Mouse (Mus musculus): ENCODE results near the gene Gsg1l2.
A peak's percentile ranks its signal among the peaks of the same experiment; 100 is the strongest.

Gsg1l2 gene

GRCm38 (mm10) chr11:67774379-67774778, at the start of gene Gsg1l2:
TSS of gene Gsg1l2 (plus strand) at chr11:67774608.
- no peak for DNase-seq

GRCm38 (mm10) chr11:67727095-67727494, 47.3 kb upstream of the Gsg1l2 start:
- no peak for DNase-seq

GRCm38 (mm10) chr11:67728726-67729125, 45.7 kb upstream of the Gsg1l2 start:
- DNase-seq, result no peak

DNA sequence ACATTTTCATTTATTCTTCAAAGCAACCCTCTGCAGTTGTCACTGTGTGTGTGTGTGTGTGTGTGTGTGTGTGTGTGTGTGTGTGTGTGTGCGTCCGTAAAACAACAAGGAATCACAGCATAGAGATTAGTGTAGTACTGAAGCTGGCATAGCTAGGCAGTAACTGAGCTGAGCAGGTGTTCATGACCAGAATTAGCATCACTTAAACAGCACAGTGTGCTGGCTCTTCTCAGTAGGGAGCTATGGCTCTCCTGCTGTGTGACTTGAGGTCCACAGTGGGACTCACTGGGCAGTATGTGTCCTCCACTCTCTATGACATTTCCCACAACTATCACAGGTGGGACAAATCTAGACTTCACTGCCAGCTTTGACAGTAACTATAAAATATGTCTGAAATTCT, 43.4 kb upstream of the Gsg1l2 start:
- DNase-seq, result no peak

DNA sequence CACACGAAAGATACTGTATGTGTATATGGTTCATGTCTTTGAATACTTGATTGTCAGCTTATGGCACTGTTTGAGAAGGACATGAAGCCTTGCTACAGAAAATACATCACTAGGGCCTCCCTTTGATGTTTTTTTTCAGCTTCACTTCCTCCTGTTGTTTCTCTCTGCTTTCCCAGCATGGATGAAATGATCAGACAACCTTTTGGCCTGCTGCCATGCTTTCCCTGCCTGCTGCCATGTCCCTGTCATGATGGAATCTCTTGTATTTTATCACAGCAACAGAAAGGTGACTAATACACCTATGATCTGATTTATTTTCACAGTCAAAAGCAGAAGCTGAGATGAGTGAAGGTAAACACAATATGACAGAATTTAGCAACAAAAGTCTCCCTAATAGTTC, 40.7 kb upstream of the Gsg1l2 start:
- no peak for DNase-seq

GRCm38 (mm10) chr11:67734597-67734996, 39.8 kb upstream of the Gsg1l2 start:
- DNase-seq, result no peak

GRCm38 (mm10) chr11:67738345-67738744, 36.1 kb upstream of the Gsg1l2 start:
- DNase-seq, result no peak

DNA sequence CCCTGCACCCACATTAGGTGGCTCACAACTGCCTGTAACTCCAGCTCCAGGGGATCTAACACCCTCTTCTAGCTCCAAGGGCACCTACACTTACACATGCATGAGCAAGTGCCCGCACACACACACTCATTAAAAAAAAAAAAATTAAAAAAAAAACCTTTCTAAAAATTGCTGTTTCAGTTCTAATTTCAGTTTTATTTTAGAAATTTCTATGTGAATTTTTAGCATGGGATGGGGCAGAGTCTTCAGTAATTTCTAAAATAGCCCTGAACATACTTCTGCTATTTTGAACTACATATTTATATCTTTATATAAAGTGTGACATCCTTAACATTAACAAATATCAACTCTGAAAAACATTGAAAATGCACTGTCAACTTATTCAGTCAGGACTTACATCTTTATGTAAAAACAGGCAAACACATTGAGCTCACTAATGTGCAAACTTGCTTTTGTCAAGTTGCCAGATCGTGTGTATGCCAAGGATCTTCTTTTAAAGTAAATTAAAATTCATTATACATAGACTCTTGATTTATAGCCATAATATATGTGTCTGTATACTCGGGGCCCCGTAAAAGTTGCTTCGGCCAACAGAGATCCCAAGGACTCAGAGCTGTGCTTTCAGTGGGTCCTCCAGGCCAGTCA, 35.4 kb upstream of the Gsg1l2 start:
- DNase-seq, result no peak

DNA sequence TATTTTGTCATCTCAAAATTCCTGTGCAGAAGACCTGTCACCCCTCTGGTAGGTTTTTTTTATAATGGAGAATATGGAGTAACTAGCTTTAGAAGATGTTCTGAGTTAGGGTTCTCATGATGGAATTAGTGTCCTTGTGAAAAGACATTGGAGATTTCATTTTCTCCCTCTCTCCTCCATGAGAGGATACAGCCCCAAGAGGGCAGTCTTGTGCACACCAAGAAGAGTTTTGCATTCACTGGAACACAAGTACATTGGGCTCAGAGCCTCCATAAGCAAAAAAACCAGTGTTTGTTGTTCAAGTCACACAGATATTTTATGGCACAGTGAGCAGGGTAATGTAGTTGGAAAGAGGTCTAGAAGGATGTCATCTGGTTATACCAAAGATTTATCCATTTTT, 32.8 kb upstream of the Gsg1l2 start:
- no peak for DNase-seq

DNA sequence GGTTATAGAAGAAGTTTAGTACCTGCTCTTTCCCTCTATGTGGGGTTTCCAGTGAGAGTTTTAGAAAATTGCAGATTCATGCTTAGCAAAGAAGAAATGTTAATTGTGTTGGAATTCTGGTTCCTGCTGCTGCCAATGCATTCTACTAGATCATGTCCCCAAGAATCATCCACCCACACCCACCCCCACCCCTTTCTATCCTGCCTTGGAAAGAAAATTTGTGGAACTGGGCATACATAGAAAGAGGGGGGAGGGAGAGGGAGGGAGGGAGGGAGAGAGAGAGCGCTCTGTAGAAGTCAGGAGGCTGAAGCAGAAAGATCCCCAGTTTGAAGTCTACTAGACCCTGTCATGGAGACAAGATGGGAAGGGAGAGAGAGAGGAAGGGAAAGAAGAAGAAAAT, 18.1 kb upstream of the Gsg1l2 start:
- DNase-seq, result no peak

- DNase-seq, result no peak
Measured at GRCm38 (mm10) chr11:67757373-67758167, 16.8 kb upstream of the Gsg1l2 start.

GRCm38 (mm10) chr11:67771053-67771452, 3.4 kb upstream of the Gsg1l2 start, which contains the start of gene Glp2r:
TSS of gene Glp2r (minus strand) at chr11:67771153.
- no peak for DNase-seq

- no peak for DNase-seq
Measured at GRCm38 (mm10) chr11:67771691-67772090, 2.7 kb upstream of the Gsg1l2 start.

DNA sequence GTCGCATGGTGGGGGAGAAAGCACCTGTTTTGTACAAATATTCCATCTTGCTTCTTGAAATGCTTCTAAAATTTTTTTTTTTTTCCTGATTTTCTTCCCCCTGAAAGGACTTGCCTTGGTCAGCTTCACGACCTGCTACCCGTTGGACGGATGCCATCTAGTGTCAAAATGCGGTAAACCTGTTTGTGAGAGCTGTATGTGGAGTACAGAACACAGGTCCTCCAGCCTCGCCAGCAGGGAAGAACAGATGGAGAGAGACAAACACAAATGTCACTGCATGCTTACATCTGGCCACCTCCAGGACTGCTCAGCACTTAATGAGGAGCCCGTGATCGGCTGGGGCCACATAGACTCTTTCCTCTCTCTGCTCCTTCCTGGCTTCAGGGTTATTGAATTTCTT, 1.8 kb upstream of the Gsg1l2 start:
- peak; percentile 45 to 67 for DNase-seq

- no peak for DNase-seq
Measured at GRCm38 (mm10) chr11:67790182-67790581, 15.8 kb downstream of the Gsg1l2 start.

DNA sequence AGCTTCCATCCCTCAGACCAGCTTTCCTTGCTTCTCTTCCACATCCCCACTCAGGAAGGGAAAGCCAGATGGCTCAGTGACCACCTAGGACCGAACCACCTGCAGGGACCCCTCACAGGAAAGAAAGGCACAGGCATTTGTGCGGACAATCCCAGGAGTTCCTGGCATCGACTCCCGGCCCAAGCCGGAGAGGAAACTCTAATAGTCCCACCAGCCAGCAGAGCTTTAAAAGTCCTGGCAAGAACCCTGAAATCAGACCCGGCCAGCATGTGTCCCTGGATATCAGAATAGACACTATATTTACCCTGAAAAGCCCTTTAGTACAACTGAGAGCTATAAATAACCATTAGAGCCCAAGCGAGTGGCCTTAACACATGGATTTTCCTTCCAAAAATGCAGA, 23.5 kb downstream of the Gsg1l2 start, which contains the start of gene Dhrs7c:
Dhrs7c (plus strand) TSS at position 257 of the 400 bp plus-strand sequence.
- no peak for DNase-seq

DNA sequence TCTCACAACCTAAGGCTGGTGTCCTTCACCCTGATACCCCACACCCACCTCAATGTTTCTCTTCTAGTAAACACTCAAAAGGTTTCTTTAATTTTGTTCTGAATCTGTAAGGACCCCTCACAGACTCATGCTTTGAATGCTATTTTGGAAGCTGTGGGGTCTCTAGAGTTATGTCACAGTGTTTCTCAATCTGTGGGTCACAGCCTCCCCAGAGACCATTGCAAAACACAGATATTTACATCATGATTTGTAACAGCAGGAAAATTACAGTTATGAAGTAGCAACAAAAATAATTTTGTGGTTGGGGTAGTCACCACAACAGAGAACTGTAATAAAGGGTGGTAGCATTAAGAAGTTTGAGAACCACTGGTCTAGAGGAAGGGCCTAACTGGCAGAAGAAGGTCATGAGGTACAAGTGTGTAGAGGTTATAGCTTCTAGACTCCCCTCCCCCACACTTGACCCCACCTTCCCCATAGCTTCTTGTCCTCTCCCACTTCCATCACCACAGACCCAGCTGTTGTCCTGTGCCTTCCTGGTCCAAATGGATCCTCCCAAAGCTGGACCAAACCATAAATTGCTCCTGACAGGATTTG, 25.8 kb downstream of the Gsg1l2 start:
- no peak for DNase-seq

DNA sequence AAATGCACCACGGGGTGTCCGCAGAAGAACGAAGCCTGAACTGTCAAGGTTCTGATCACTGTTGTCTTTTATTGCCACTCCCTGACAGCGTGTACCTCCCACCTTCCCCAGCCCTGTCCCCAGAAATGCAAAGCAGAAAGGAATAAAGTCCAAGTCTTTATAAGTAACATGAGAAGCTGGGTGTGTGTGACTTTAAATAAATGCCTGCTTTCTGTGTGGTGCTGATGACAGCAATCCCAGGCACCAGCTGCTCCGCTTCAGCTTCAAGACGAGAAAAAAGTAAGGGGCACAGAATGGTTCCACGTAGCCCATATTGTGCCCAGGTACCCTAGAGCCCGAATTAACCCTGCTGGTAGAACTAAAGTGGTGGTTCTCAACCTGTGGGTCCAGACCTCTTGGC, 26.8 kb downstream of the Gsg1l2 start:
- DNase-seq, result no peak

DNA sequence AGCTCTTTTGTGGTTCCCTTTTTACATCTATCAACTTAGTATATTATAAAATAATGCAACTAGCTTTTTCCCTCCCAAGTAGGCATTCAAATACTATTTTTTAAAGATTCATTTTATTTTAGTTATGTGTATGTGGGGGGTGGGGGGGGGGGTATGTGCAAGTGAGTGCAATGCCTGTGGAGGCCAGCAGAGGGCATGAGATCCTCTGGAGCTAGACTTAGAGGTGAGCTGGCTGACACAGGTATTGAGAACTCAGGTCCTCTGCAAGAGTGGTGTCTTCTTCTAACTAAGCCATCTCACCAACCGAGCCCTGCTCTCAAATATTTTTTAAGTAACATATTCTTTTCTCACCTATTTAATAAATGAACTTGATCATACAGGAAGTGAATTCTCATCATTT, 31.1 kb downstream of the Gsg1l2 start:
- no peak for DNase-seq

DNA sequence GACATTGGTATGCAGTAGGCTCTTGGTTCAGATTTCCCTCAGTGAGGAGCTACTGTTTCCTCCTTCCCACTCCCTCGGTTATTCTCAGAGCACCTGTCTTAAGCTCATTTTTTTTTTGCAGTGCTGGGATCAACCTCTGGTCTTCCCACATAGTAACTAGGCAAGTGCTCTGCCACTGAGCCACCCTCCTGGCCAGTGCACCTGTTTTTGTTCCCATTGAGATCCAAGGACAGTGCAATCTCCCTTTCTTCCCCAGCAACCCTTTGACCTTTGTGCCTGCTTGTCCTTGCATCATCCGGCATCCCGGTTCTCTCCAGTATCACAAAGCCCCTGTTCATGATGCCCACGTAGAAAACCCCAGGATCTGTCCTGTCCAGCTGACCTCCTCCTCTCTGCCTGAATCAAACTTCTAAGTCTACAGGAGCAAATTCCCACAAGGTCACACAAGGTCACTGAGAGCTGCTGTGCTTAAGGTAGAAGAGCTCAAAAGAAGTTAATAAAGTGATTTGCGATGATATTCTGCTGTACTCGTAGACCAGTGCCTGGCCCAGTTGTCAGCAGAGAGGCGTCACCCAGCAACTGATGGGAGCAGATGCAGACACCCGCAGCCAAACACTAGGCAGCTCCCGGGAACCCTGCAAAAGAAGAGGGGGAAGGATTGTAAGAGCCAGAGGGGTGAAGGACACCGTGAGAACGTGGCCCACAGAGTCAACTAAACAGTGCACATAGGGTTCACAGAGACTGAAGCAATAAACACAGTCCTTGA, 32.6 kb downstream of the Gsg1l2 start:
- no peak for DNase-seq

GRCm38 (mm10) chr11:67808051-67808450, 33.6 kb downstream of the Gsg1l2 start:
- DNase-seq, result no peak

GRCm38 (mm10) chr11:67811535-67811934, 37.1 kb downstream of the Gsg1l2 start:
- peak in 1 of 2 experiments; percentile 9 for DNase-seq

DNA sequence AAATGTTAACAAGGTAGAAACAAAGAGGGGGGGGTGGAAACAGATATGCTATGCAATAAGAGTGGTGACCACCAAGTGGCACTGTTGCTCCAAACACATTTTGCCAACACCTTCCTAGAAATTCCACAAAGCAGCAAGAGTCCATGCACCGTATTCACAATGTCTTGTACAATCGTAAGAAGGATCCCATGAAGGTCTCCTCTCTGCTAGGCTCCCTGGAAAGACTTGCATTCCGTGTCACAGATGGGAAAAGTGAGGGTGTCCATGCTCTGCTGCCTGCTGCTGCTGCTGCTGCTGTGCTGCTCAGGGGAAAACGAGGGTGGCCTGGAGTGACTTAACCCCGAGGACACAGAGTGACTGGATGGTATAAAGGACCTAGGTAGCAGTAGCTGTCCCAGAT, 45.2 kb downstream of the Gsg1l2 start:
- peak in 1 of 2 experiments; percentile 46 for DNase-seq

All from kidney, postnatal 25 days (tissue).